Comparison of ENCODE assay signal across 26 mouse cellular contexts in genomic region chr4:78970751-78971150, GRCm38 (mm10).
"Had no signal": no experiment of that assay in that cellular context is flagged by ENCODE, and none has a peak within 500 bp of the region (broad histone marks: within the 10 kb centered on the region; RNA-seq: fewer than 3 reads in every experiment).

No protein-coding gene starts in this region.

- H3K36me3 ChIP-seq: heart, embryonic 10.5 days; heart, embryonic 12.5 days; hindbrain, embryonic 10.5 days; hindbrain, embryonic 12.5 days; hindbrain, embryonic 15.5 days; kidney, embryonic 15.5 days; limb, embryonic 13.5 days; limb, embryonic 15.5 days; liver, embryonic 12.5 days had no signal

- ATAC-seq: hindbrain, postnatal 0 days; intestine, embryonic 16.5 days; liver, embryonic 12.5 days had no signal

- H3K9ac ChIP-seq: heart, embryonic 12.5 days; hindbrain, embryonic 12.5 days; hindbrain, embryonic 15.5 days; kidney, embryonic 15.5 days; limb, embryonic 13.5 days; limb, embryonic 15.5 days; liver, embryonic 12.5 days had no signal

- DNase-seq: gastrocnemius, adult 2 months; gastrocnemius, postnatal 10 days; gastrocnemius, postnatal 25 days; heart, adult 18-20 months; heart, postnatal 10 days; heart, postnatal 4 days; kidney, adult 11 months; kidney, adult 2 months; kidney, adult 9 months; kidney, postnatal 14 days; kidney, postnatal 36 days; layer of hippocampus, adult 9-11 months; layer of hippocampus, postnatal 36 days had no signal

- H3K4me3 ChIP-seq: gastrocnemius, adult 2 months; heart, embryonic 10.5 days; heart, embryonic 12.5 days; hindbrain, embryonic 10.5 days; hindbrain, embryonic 12.5 days; hindbrain, embryonic 15.5 days; kidney, embryonic 15.5 days; left cerebral cortex, adult 2 months; limb, embryonic 13.5 days; limb, embryonic 15.5 days; liver, embryonic 12.5 days had no signal

- H3K4me2 ChIP-seq: heart, embryonic 12.5 days; hindbrain, embryonic 12.5 days; hindbrain, embryonic 15.5 days; kidney, embryonic 15.5 days; limb, embryonic 13.5 days; limb, embryonic 15.5 days; liver, embryonic 12.5 days had no signal

- H3K4me1 ChIP-seq: heart, embryonic 10.5 days; heart, embryonic 12.5 days; hindbrain, embryonic 10.5 days; hindbrain, embryonic 12.5 days; hindbrain, embryonic 15.5 days; kidney, embryonic 15.5 days; limb, embryonic 13.5 days; limb, embryonic 15.5 days; liver, embryonic 12.5 days had no signal

- H3K9me3 ChIP-seq: heart, embryonic 10.5 days; heart, embryonic 12.5 days; hindbrain, embryonic 10.5 days; hindbrain, embryonic 12.5 days; hindbrain, embryonic 15.5 days; kidney, embryonic 15.5 days; limb, embryonic 13.5 days; limb, embryonic 15.5 days; liver, embryonic 12.5 days had no signal

- H3K27ac ChIP-seq: gastrocnemius, adult 2 months; heart, embryonic 10.5 days; hindbrain, embryonic 10.5 days; hindbrain, embryonic 12.5 days; hindbrain, embryonic 15.5 days; hindbrain, postnatal 0 days; kidney, embryonic 15.5 days; kidney, postnatal 0 days; left cerebral cortex, adult 2 months; limb, embryonic 13.5 days; limb, embryonic 15.5 days; liver, embryonic 12.5 days had no signal

- H3K27me3 ChIP-seq: heart, embryonic 12.5 days; hindbrain, embryonic 12.5 days; hindbrain, embryonic 15.5 days; kidney, embryonic 15.5 days; limb, embryonic 13.5 days; limb, embryonic 15.5 days; liver, embryonic 12.5 days had no signal
